Mouse (Mus musculus): ENCODE results near the gene Pprc1. TPM values are rescaled to one million over a fixed set of nuclear protein-coding genes. Genes with fewer than 3 reads are reported as not detected.

Gene Pprc1
- polyA plus RNA-seq, 1 experiment from 2014 or later = 21.7 TPM

- no peaks in the 10 kb centered on the region for H3K9me3 ChIP-seq (ENCODE audit: control insufficient read depth, low read length)
- H3K27ac ChIP-seq (ENCODE audit: low read depth, low read length) = peak within 1 kb of the TSS; percentile 97
- H3K4me1 ChIP-seq (ENCODE audit: control insufficient read depth, insufficient read depth, low read length) = peaks cover 42% of the 10 kb centered on the region
- peak; percentile 73 for ATAC-seq (ENCODE audit: low read depth)
- H3K27me3 ChIP-seq (ENCODE audit: control insufficient read depth, insufficient read depth, low read length) = no peaks in the 10 kb centered on the region
- H3K4me3 ChIP-seq (ENCODE audit: low read depth, low read length) = peak within 1 kb of the TSS; percentile 95
- peak within 1 kb of the TSS; percentile 98 for H3K4me2 ChIP-seq (ENCODE audit: low read depth, low read length)
- WGBS = under 1% methylated on average over 69 of the region's 84 CpGs
- H3K36me3 ChIP-seq (ENCODE audit: control insufficient read depth, insufficient read depth, low read length) = no peaks in the 10 kb centered on the region
- H3K9ac ChIP-seq (replicated peaks; ENCODE audit: low read depth, low read length) = peak within 1 kb of the TSS; percentile 96
Measured at GRCm38 (mm10) chr19:46044993-46045695, 458 bp downstream of the Pprc1 start, which contains the start of gene Ldb1. Ldb1 (minus strand) TSS chr19:46045214.

GRCm38 (mm10) chr19:46045696-46046311 lies 1.1 kb downstream of the Pprc1 start:
- Histone ChIP-seq H3K4me1 (ENCODE audit: control insufficient read depth, insufficient read depth, low read length) (peaks cover 35% of the 10 kb centered on the region), H3K4me2 (ENCODE audit: low read depth, low read length) (peak overlapping the region; percentile 98), H3K4me3 (ENCODE audit: low read depth, low read length) (peak overlapping the region; percentile 95), H3K9ac (replicated peaks; ENCODE audit: low read depth, low read length) (peak overlapping the region; percentile 96), H3K9me3 (ENCODE audit: control insufficient read depth, low read length) (no peaks in the 10 kb centered on the region), H3K27ac (ENCODE audit: low read depth, low read length) (peak overlapping the region; percentile 97), H3K36me3 (ENCODE audit: control insufficient read depth, insufficient read depth, low read length) (no peaks in the 10 kb centered on the region), H3K27me3 (ENCODE audit: control insufficient read depth, insufficient read depth, low read length) (no peaks in the 10 kb centered on the region)
- ATAC-seq (ENCODE audit: low read depth) = peak; percentile 10; the same call in 1 of the 2 replicates
- 0% methylated on average over 7 of the region's 7 CpGs for WGBS

GRCm38 (mm10) chr19:46046621-46047025 lies 1.9 kb downstream of the Pprc1 start:
- Histone ChIP-seq H3K4me3 (ENCODE audit: low read depth, low read length) (no peak overlapping the region), H3K27me3 (ENCODE audit: control insufficient read depth, insufficient read depth, low read length) (no peaks in the 10 kb centered on the region), H3K27ac (ENCODE audit: low read depth, low read length) (peak overlapping the region; percentile 97; the same call in 1 of the 2 replicates), H3K9me3 (ENCODE audit: control insufficient read depth, low read length) (no peaks in the 10 kb centered on the region), H3K4me2 (ENCODE audit: low read depth, low read length) (peak overlapping the region; percentile 98; the same call in 1 of the 2 replicates), H3K36me3 (ENCODE audit: control insufficient read depth, insufficient read depth, low read length) (no peaks in the 10 kb centered on the region), H3K9ac (replicated peaks; ENCODE audit: low read depth, low read length) (no peak overlapping the region), H3K4me1 (ENCODE audit: control insufficient read depth, insufficient read depth, low read length) (peaks cover 27% of the 10 kb centered on the region)
- WGBS = 8% methylated on average over 10 of the region's 10 CpGs
- no peak for ATAC-seq (ENCODE audit: low read depth)

- Histone ChIP-seq H3K4me2 (ENCODE audit: low read depth, low read length) (no peak overlapping the region), H3K9me3 (ENCODE audit: control insufficient read depth, low read length) (no peaks in the 10 kb centered on the region), H3K4me3 (ENCODE audit: low read depth, low read length) (no peak overlapping the region), H3K27me3 (ENCODE audit: control insufficient read depth, insufficient read depth, low read length) (no peaks in the 10 kb centered on the region), H3K9ac (replicated peaks; ENCODE audit: low read depth, low read length) (no peak overlapping the region), H3K27ac (ENCODE audit: low read depth, low read length) (no peak overlapping the region), H3K36me3 (ENCODE audit: control insufficient read depth, insufficient read depth, low read length) (no peaks in the 10 kb centered on the region), H3K4me1 (ENCODE audit: control insufficient read depth, insufficient read depth, low read length) (peaks cover 22% of the 10 kb centered on the region)
- no peak for ATAC-seq (ENCODE audit: low read depth)
- 79% methylated on average over 2 of the region's 2 CpGs for WGBS
Measured at GRCm38 (mm10) chr19:46047426-46047825, 2.7 kb downstream of the Pprc1 start.

GRCm38 (mm10) chr19:46049129-46049528 lies 4.4 kb downstream of the Pprc1 start:
- ATAC-seq (ENCODE audit: low read depth) = no peak
- no peaks in the 10 kb centered on the region for H3K27me3 ChIP-seq (ENCODE audit: control insufficient read depth, insufficient read depth, low read length)
- WGBS = 65% methylated on average over 4 of the region's 4 CpGs
- peaks cover 5% of the 10 kb centered on the region for H3K4me1 ChIP-seq (ENCODE audit: control insufficient read depth, insufficient read depth, low read length)
- no peak overlapping the region for H3K4me2 ChIP-seq (ENCODE audit: low read depth, low read length)
- H3K4me3 ChIP-seq (ENCODE audit: low read depth, low read length) = no peak overlapping the region
- H3K27ac ChIP-seq (ENCODE audit: low read depth, low read length) = no peak overlapping the region
- no peaks in the 10 kb centered on the region for H3K36me3 ChIP-seq (ENCODE audit: control insufficient read depth, insufficient read depth, low read length)
- no peak overlapping the region for H3K9ac ChIP-seq (replicated peaks; ENCODE audit: low read depth, low read length)
- no peaks in the 10 kb centered on the region for H3K9me3 ChIP-seq (ENCODE audit: control insufficient read depth, low read length)

GRCm38 (mm10) chr19:46050462-46050861 lies 5.8 kb downstream of the Pprc1 start:
- H3K36me3 ChIP-seq (ENCODE audit: control insufficient read depth, insufficient read depth, low read length) = no peaks in the 10 kb centered on the region
- WGBS = 95% methylated on average over 2 of the region's 2 CpGs
- no peak for ATAC-seq (ENCODE audit: low read depth)

GRCm38 (mm10) chr19:46055752-46056387 lies 11.2 kb downstream of the Pprc1 start:
- Histone ChIP-seq H3K4me1 (ENCODE audit: control insufficient read depth, insufficient read depth, low read length) (peaks cover 8% of the 10 kb centered on the region; the same call in 1 of the 2 replicates), H3K27ac (ENCODE audit: low read depth, low read length) (no peak overlapping the region), H3K4me3 (ENCODE audit: low read depth, low read length) (peak overlapping the region; percentile 66), H3K27me3 (ENCODE audit: control insufficient read depth, insufficient read depth, low read length) (no peaks in the 10 kb centered on the region), H3K4me2 (ENCODE audit: low read depth, low read length) (peak overlapping the region; percentile 78), H3K9me3 (ENCODE audit: control insufficient read depth, low read length) (no peaks in the 10 kb centered on the region), H3K36me3 (ENCODE audit: control insufficient read depth, insufficient read depth, low read length) (no peaks in the 10 kb centered on the region), H3K9ac (replicated peaks; ENCODE audit: low read depth, low read length) (no peak overlapping the region)
- WGBS = 2% methylated on average over 11 of the region's 11 CpGs
- ATAC-seq (ENCODE audit: low read depth) = peak; percentile 81

More at GRCm38 (mm10) chr19:46050462-46050861, 5.8 kb downstream of the Pprc1 start:
- Histone ChIP-seq H3K27me3 (ENCODE audit: control insufficient read depth, insufficient read depth, low read length) (no peaks in the 10 kb centered on the region), H3K9ac (replicated peaks; ENCODE audit: low read depth, low read length) (no peak overlapping the region), H3K27ac (ENCODE audit: low read depth, low read length) (no peak overlapping the region), H3K9me3 (ENCODE audit: control insufficient read depth, low read length) (no peaks in the 10 kb centered on the region), H3K4me1 (ENCODE audit: control insufficient read depth, insufficient read depth, low read length) (peaks cover 3% of the 10 kb centered on the region; the same call in 1 of the 2 replicates), H3K4me2 (ENCODE audit: low read depth, low read length) (no peak overlapping the region), H3K4me3 (ENCODE audit: low read depth, low read length) (no peak overlapping the region)

- H3K4me2 ChIP-seq (ENCODE audit: low read depth, low read length) = peak overlapping the region; percentile 78
- no peaks in the 10 kb centered on the region for H3K27me3 ChIP-seq (ENCODE audit: control insufficient read depth, insufficient read depth, low read length)
- peak overlapping the region; percentile 72 for H3K27ac ChIP-seq (ENCODE audit: low read depth, low read length)
- peaks cover 8% of the 10 kb centered on the region; the same call in 1 of the 2 replicates for H3K4me1 ChIP-seq (ENCODE audit: control insufficient read depth, insufficient read depth, low read length)
- H3K9ac ChIP-seq (replicated peaks; ENCODE audit: low read depth, low read length) = peak overlapping the region; percentile 57
- under 1% methylated on average over 52 of the region's 52 CpGs for WGBS
- H3K9me3 ChIP-seq (ENCODE audit: control insufficient read depth, low read length) = no peaks in the 10 kb centered on the region
- ATAC-seq (ENCODE audit: low read depth) = peak; percentile 97
- H3K36me3 ChIP-seq (ENCODE audit: control insufficient read depth, insufficient read depth, low read length) = no peaks in the 10 kb centered on the region
- H3K4me3 ChIP-seq (ENCODE audit: low read depth, low read length) = peak overlapping the region; percentile 66
Measured at GRCm38 (mm10) chr19:46056388-46056946, 11.8 kb downstream of the Pprc1 start.
